Mouse (Mus musculus): ENCODE results near the gene Btd. TPM values are rescaled to one million over a fixed set of nuclear protein-coding genes. Genes with fewer than 3 reads are reported as not detected.

Gene Btd
- polyA plus RNA-seq, 1 experiment = 14.7 TPM

DNA sequence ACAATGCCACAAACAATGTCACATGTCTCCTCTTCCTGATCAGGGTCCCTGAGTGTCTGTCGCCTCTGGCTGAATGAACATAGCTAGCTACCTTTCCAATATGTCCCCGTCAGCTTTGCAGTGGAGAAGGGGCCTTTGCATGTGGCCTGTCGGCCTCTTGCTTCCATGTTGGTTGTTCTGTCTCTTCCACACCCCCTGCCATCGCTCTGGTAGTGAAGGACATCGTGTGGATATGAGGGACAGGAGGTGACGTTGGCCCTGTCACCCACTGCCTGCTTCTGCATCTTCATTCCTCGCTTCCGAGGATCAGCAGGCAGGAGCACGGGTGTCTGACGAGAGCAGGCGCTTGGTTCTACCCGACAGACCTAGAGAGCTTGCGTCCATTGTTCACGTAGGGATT lies 14.6 kb downstream of the Btd start:
- H3K79me2 ChIP-seq (ENCODE audit: control insufficient read depth, insufficient read depth) = no peaks in the 10 kb centered on the region
- H3K27me3 ChIP-seq (ENCODE audit: control insufficient read depth, insufficient read depth, insufficient read length) = no peaks in the 10 kb centered on the region
- no peak for TF ChIP-seq MYOD1 (IDR thresholded peaks at IDR 0.05; ENCODE audit: control insufficient read depth in 1 of 3, insufficient read length in 2 of 3, low read depth in 2 of 3)
- H3ac ChIP-seq (ENCODE audit: control insufficient read depth, insufficient read length) = no peak overlapping the region
- no peak overlapping the region for H3K4me2 ChIP-seq (ENCODE audit: low read depth)
- no peaks in the 10 kb centered on the region for H3K36me3 ChIP-seq (ENCODE audit: control insufficient read depth, insufficient read depth)
- no peak overlapping the region for H3K4me3 ChIP-seq

GRCm38 (mm10) chr14:31656386-31656785 lies 15.6 kb downstream of the Btd start:
- no peak for TF ChIP-seq MYOD1 (IDR thresholded peaks at IDR 0.05; ENCODE audit: control insufficient read depth in 1 of 3, insufficient read length in 2 of 3, low read depth in 2 of 3)
- TF ChIP-seq SRF (IDR thresholded peaks at IDR 0.05; ENCODE audit: control insufficient read depth, insufficient read length, low read depth) = no peak
- no peak for TF ChIP-seq POLR2A (IDR thresholded peaks at IDR 0.05; ENCODE audit: insufficient read length, low read depth)
- H3K4me2 ChIP-seq (ENCODE audit: low read depth) = no peak overlapping the region
- no peak overlapping the region for H3K4me3 ChIP-seq
- no peaks in the 10 kb centered on the region for H3K79me2 ChIP-seq (ENCODE audit: control insufficient read depth, insufficient read depth)
- H3ac ChIP-seq (ENCODE audit: control insufficient read depth, insufficient read length) = no peak overlapping the region
- H3K27me3 ChIP-seq (ENCODE audit: control insufficient read depth, insufficient read depth, insufficient read length) = no peaks in the 10 kb centered on the region
- H3K36me3 ChIP-seq (ENCODE audit: control insufficient read depth, insufficient read depth) = no peaks in the 10 kb centered on the region

GRCm38 (mm10) chr14:31656857-31657645 lies 16.2 kb downstream of the Btd start:
- Histone ChIP-seq H3K4me2 (ENCODE audit: low read depth) (peak overlapping the region; percentile 27), H3K36me3 (ENCODE audit: control insufficient read depth, insufficient read depth) (no peaks in the 10 kb centered on the region), H3K27me3 (ENCODE audit: control insufficient read depth, insufficient read depth, insufficient read length) (no peaks in the 10 kb centered on the region), H3K79me2 (ENCODE audit: control insufficient read depth, insufficient read depth) (no peaks in the 10 kb centered on the region), H3K4me3 (no peak overlapping the region), H3ac (ENCODE audit: control insufficient read depth, insufficient read length) (no peak overlapping the region)
- TF ChIP-seq TCF12 (IDR thresholded peaks at IDR 0.05; ENCODE audit: insufficient read depth, poor library complexity, severe bottlenecking) (no peak), MYOD1 (IDR thresholded peaks at IDR 0.05; ENCODE audit: control insufficient read depth in 1 of 3, insufficient read length in 2 of 3, low read depth in 2 of 3) (no peak), REST (IDR thresholded peaks at IDR 0.05; ENCODE audit: insufficient read depth, insufficient read length) (no peak), SRF (IDR thresholded peaks at IDR 0.05; ENCODE audit: control insufficient read depth, insufficient read length, low read depth) (no peak), MYOG (IDR thresholded peaks at IDR 0.05; ENCODE audit: control insufficient read depth in 1 of 3, insufficient read depth in 1 of 3, insufficient read length in 2 of 3, low read depth in 2 of 3) (no peak), CEBPB (IDR thresholded peaks at IDR 0.05; ENCODE audit: insufficient read depth, poor library complexity, severe bottlenecking) (no peak), USF1 (IDR thresholded peaks at IDR 0.05; ENCODE audit: low read depth) (no peak), E2F4 (IDR thresholded peaks at IDR 0.05; ENCODE audit: insufficient read depth) (no peak), POLR2A (IDR thresholded peaks at IDR 0.05; ENCODE audit: insufficient read length, low read depth) (no peak), MAX (IDR thresholded peaks at IDR 0.05; ENCODE audit: low read depth) (no peak)

- Histone ChIP-seq H3K79me2 (ENCODE audit: control insufficient read depth, insufficient read depth) (no peaks in the 10 kb centered on the region), H3K4me3 (no peak overlapping the region), H3K4me2 (ENCODE audit: low read depth) (no peak overlapping the region), H3K27me3 (ENCODE audit: control insufficient read depth, insufficient read depth, insufficient read length) (no peaks in the 10 kb centered on the region), H3K36me3 (ENCODE audit: control insufficient read depth, insufficient read depth) (no peaks in the 10 kb centered on the region), H3ac (ENCODE audit: control insufficient read depth, insufficient read length) (no peak overlapping the region)
- TF ChIP-seq MAX (IDR thresholded peaks at IDR 0.05; ENCODE audit: low read depth) (no peak), TCF3 (IDR thresholded peaks at IDR 0.05; ENCODE audit: insufficient read length, low read depth) (no peak), MYOD1 (IDR thresholded peaks at IDR 0.05; ENCODE audit: control insufficient read depth in 1 of 3, insufficient read length in 2 of 3, low read depth in 2 of 3) (no peak), POLR2A (IDR thresholded peaks at IDR 0.05; ENCODE audit: insufficient read length, low read depth) (no peak), SRF (IDR thresholded peaks at IDR 0.05; ENCODE audit: control insufficient read depth, insufficient read length, low read depth) (no peak), CEBPB (IDR thresholded peaks at IDR 0.05; ENCODE audit: insufficient read depth, poor library complexity, severe bottlenecking) (no peak), TCF12 (IDR thresholded peaks at IDR 0.05; ENCODE audit: insufficient read depth, poor library complexity, severe bottlenecking) (no peak), POLR2AphosphoS2 (IDR thresholded peaks at IDR 0.05; ENCODE audit: insufficient read length, low read depth) (no peak)
These were observed 17.4 kb downstream of the Btd start for GRCm38 (mm10) chr14:31658126-31658680.

- Histone ChIP-seq H3K79me2 (ENCODE audit: control insufficient read depth, insufficient read depth) (no peaks in the 10 kb centered on the region), H3K4me3 (no peak overlapping the region), H3K27me3 (ENCODE audit: control insufficient read depth, insufficient read depth, insufficient read length) (no peaks in the 10 kb centered on the region)
These were observed 18.8 kb downstream of the Btd start for GRCm38 (mm10) chr14:31659501-31660181.

More at GRCm38 (mm10) chr14:31659501-31660181, 18.8 kb downstream of the Btd start:
- Histone ChIP-seq H3K4me2 (ENCODE audit: low read depth) (peak overlapping the region; percentile 86), H3K36me3 (ENCODE audit: control insufficient read depth, insufficient read depth) (no peaks in the 10 kb centered on the region), H3ac (ENCODE audit: control insufficient read depth, insufficient read length) (no peak overlapping the region)
- TF ChIP-seq POLR2A (IDR thresholded peaks at IDR 0.05; ENCODE audit: insufficient read length, low read depth) = no peak
- TF ChIP-seq TCF3 (IDR thresholded peaks at IDR 0.05; ENCODE audit: insufficient read length, low read depth) = no peak
- TF ChIP-seq E2F4 (IDR thresholded peaks at IDR 0.05; ENCODE audit: insufficient read depth) = no peak
- TF ChIP-seq REST (IDR thresholded peaks at IDR 0.05; ENCODE audit: insufficient read depth, insufficient read length) = no peak
- no peak for TF ChIP-seq MYOD1 (IDR thresholded peaks at IDR 0.05; ENCODE audit: control insufficient read depth in 1 of 3, insufficient read length in 2 of 3, low read depth in 2 of 3)
- no peak for TF ChIP-seq TCF12 (IDR thresholded peaks at IDR 0.05; ENCODE audit: insufficient read depth, poor library complexity, severe bottlenecking)
- no peak for TF ChIP-seq SRF (IDR thresholded peaks at IDR 0.05; ENCODE audit: control insufficient read depth, insufficient read length, low read depth)
- TF ChIP-seq MYOG (IDR thresholded peaks at IDR 0.05; ENCODE audit: control insufficient read depth in 1 of 3, insufficient read depth in 1 of 3, insufficient read length in 2 of 3, low read depth in 2 of 3) = no peak
- no peak for TF ChIP-seq POLR2AphosphoS2 (IDR thresholded peaks at IDR 0.05; ENCODE audit: insufficient read length, low read depth)
- TF ChIP-seq MAX (IDR thresholded peaks at IDR 0.05; ENCODE audit: low read depth) = no peak
- no peak for TF ChIP-seq CEBPB (IDR thresholded peaks at IDR 0.05; ENCODE audit: insufficient read depth, poor library complexity, severe bottlenecking)
- no peak for TF ChIP-seq USF1 (IDR thresholded peaks at IDR 0.05; ENCODE audit: low read depth)

Measured in myocyte (in vitro differentiated cells).